Mouse (Mus musculus) kidney, adult 8-10 months (tissue): Measurements from ENCODE around the gene Zfp775.
"Not testable (repeated sequence)": the region's sequence is repeated elsewhere in the genome, so short reads cannot be mapped to it uniquely, and the experiment has no call there.

Source experiments
- DNase-seq, 2 experiments: peaks; one replicate each; pipeline ENCODE4 v3.0.0; 2022

Zfp775 gene

GRCm38 (mm10) chr6:48591221-48591845 is 10.5 kb upstream of the Zfp775 start:
- peak in 1 of 2 experiments; percentile 63 for DNase-seq

DNA sequence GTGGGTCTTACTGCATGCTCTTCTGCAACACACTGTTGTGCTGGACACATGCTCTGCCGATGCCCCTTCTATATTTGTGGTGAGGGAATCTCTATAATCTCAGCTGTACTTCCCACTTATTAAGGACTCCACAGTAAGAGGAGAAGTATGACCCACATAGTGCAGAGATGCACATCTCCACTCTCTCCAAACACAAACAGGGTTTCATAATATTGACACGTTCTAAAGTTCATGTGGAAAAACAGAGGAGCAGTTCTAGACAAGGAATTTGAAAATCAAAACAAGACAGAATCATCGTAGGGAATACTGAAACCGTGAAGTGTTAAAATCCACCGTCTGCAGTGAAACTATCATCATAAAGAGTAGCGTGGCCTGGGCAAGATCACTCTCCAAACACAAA is 10.0 kb upstream of the Zfp775 start:
- DNase-seq = no peak

GRCm38 (mm10) chr6:48593158-48594042 is 8.5 kb upstream of the Zfp775 start, which contains the start of the genes Repin1 and Gm44965:
TSS of gene Repin1 (plus strand) at chr6:48593883.
TSS of gene Gm44965 (plus strand) at chr6:48593941.
- peak; percentile 95 to 96 for DNase-seq

- DNase-seq = peak; percentile 61 to 64
Measured at GRCm38 (mm10) chr6:48594043-48594738, 7.7 kb upstream of the Zfp775 start.

GRCm38 (mm10) chr6:48595278-48595677 is 6.6 kb upstream of the Zfp775 start:
- no peak for DNase-seq

GRCm38 (mm10) chr6:48596545-48597232 is 5.2 kb upstream of the Zfp775 start:
- no peak for DNase-seq

- DNase-seq = no peak
Measured at GRCm38 (mm10) chr6:48597233-48597625, 4.6 kb upstream of the Zfp775 start.

DNA sequence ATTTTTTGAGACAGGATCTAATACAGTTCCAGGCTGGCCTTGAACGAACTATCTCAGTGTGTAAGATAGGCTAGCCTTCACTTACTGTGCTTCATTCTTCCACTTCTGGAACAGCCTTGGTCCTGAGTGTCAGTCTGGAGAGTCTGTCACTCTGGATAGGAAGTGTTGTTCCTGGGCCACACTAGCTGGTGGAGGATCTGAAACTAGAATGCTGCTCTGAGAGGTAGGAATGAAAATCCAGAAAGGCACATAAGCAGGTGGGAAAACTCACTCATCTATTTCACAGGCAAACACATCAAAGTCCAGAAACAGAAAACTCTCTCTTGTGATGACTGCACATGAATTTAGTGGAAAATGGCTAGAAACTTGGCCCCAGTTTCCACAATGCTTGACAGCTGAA is 1.3 kb upstream of the Zfp775 start:
- DNase-seq = no peak

DNA sequence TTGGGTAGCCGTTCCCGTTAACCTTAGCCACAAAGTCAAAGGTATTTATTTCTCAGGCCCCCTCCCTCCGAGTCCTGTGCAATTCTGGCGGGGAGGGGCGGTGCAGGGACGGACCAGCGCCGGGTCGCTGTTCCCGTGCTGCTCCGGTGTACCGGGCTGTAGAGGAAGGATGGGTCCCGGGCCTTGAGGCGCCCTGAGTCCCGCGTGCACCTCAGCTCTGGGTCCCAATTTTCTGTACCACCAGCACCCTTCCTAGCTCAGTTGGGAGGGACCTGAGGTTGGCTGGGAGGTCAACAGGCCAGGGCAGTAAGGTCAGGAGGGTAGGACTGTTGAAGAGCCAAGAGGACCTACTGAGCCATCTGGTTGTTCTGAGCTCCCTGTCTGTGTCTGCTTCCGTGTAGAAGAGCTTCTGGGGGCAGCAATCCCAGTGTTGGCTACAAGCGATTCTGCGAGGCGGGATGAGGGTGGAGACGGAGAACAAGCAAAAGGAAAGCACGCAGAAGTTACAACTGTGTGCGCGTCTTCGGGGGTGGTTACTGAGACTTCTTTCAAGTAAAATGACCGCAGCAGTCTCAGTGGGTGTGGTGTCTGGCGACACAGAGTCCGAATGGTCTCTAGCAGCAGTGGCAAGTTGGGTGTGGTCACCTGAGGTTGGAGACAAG is 348 bp downstream of the Zfp775 start:
- no peak for DNase-seq

GRCm38 (mm10) chr6:48608124-48608523 is 6.3 kb downstream of the Zfp775 start:
- DNase-seq = no peak

DNA sequence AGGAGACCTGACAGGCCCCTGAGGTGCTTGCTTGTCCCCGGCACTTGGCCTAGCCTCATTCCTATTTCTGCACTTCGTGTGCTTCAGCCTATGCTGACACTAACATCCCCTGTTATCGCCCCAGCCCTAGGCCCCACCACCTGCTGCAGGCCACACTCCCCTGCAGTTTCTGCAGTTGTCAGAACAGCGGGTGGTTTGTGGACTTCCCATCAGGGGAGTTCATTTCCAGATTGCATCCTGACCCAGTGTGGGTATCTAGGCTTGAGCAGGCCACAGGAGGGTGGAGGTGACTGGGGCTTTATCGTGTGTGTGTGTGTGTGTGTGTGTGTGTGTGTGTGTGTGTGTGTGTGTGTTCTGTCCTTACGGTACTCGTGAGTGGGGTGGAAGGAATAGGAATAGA is 7.6 kb downstream of the Zfp775 start:
- DNase-seq = no peak

GRCm38 (mm10) chr6:48610657-48611056 is 8.8 kb downstream of the Zfp775 start:
- no peak for DNase-seq

DNA sequence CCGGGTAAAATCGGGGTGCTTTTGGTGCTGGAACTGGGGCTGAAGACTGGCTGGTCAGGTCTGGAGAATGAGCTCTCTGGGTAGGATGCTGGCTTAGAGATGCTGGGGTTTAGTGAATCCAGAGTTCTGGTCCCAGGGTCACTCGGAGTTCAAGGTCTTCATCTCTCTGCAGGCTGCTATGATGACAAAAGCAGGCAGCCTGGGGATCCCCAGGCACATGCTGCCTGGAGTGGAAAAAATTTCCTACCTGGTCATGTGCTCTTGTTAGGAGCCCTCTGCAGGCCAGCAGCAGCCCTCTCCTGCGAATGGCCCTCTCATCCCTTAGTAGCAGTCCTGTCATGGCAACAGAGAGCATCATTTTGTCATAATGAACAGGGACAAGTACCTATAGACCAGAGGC is 11.6 kb downstream of the Zfp775 start:
- DNase-seq = no peak

DNA sequence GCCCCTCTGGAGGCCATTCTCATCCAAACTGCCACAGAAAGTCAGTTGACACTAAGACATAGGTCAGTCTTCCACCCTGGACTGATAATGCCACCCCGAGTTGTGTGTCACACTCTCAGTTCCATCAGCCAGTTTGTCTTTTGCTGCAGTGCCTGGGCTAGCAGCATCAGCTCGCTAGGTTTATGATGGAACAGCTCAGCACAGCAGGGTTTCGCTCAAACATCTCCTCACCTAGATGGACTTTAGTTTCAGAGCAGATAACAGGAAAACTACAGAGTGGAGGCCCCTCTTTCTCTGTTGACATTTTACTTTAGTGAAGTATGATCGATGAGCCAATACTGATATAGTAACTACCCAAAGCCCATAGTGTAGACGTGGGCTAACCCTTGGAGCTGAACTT is 12.9 kb downstream of the Zfp775 start:
- no peak for DNase-seq

- no peak for DNase-seq
Measured at GRCm38 (mm10) chr6:48620031-48620430, 18.2 kb downstream of the Zfp775 start.

DNA sequence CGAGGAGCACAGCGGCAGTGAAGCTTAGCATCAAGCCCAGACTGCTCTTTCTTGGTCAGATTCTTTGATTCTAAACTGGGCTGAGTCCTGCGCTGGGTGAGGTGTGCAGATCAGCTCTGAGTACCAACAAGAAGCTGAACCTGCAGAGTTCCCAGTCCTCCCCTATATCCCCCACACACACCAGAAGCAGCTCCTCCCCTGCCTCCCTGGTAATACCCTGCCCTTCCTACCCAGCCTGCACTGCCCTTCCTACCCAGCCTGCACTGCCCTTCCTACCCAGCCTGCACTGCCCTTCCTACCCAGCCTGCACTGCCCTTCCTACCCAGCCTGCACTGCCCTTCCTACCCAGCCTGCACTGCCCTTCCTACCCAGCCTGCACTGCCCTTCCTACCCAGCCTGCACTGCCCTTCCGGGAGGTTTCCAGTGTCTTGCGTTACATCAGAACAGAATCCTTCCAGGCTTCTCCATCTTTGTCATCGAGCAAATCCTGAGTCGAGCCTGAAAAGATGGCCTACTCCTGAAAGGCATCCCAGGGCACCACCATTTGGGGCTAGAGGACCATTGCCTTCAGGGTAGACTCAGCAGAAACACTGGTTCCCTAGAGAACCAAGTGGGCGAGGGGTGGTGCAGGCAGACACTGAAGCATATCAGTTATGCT is 20.5 kb downstream of the Zfp775 start:
- DNase-seq = not testable (repeated sequence)

GRCm38 (mm10) chr6:48623460-48623859 is 21.6 kb downstream of the Zfp775 start:
- no peak for DNase-seq

- DNase-seq = no peak
Measured at GRCm38 (mm10) chr6:48626464-48626863, 24.6 kb downstream of the Zfp775 start, which contains the start of gene AI854703. TSS of gene AI854703 (plus strand) at chr6:48626764.

DNA sequence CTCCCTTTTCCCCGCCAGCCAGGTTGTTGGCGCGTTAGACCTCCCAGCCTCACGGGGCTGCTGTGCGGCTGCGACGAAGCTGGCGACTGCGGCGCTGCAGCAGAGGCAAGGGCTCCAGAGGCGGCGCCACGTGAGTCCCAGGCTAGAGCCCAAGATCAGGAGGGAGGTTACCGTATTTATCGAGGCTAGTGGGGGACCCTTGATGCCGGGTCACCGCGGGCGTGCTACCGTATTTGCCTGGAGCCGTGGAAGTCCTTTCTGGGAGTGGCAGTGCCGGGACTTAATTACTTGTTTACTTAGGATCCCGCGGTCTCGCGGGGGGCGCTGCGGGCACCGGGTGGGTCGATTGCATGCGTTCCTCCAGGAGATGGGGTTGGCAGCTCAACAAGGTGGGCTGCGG is 25.1 kb downstream of the Zfp775 start:
- DNase-seq = peak; percentile 81 to 82

DNA sequence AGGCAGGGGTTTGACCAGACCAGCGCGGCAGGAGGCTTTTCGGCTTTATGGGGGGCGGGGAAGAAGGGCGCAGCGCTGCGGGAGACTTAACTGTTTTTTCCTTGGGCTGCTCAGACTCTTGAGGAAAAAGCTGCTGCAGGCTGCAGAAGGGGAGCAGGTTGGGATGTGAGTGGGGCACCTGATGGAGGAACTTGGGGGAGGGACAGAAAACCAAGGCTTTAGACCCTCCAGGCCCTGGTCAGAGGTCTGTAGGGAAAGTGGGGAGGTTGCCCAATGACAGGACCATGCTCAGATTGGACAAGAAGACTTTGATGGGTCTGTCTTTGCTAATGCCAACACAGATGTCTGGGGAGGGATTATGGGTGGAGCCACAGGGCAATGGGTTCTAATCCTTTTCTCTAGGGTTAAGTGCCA is 25.7 kb downstream of the Zfp775 start:
- DNase-seq = peak; percentile 69

GRCm38 (mm10) chr6:48628377-48628776 is 26.5 kb downstream of the Zfp775 start:
- DNase-seq = peak; percentile 83 to 89
